Mouse (Mus musculus) hindbrain, postnatal 0 days (tissue): ENCODE results near the gene Itpr2. TPM values are rescaled to one million over a fixed set of nuclear protein-coding genes. Genes with fewer than 3 reads are reported as not detected.

Experiments
- ATAC-seq: fragments of 200-750 bp; cut with Nextera tagmentation; 2 replicates; pipeline ENCODE4 v1.8.0; 2017; ENCODE audit warnings: mild to moderate bottlenecking, moderate TSS enrichment, moderate library complexity
- DNase-seq: peaks from one replicate; pipeline ENCODE4 v3.0.0-alpha.2; 2015; ENCODE audit warnings: low spot score
- H3K27ac ChIP-seq: fragments of 300-500 bp; sonication (generic); 2 replicates; pipeline ENCODE4 v1.5.1; 2014; ENCODE audit warnings: mild to moderate bottlenecking
- H3K27me3 ChIP-seq: fragments of 300-500 bp; sonication (generic); 2 replicates; pipeline ENCODE4 v1.6.1; 2014; ENCODE audit warnings: low read length, mixed read lengths; ENCODE audit not compliant: insufficient read depth
- H3K36me3 ChIP-seq: fragments of 300-500 bp; sonication (generic); 2 replicates; pipeline ENCODE4 v1.6.1; 2014; ENCODE audit warnings: low read length, mixed read lengths; ENCODE audit not compliant: insufficient read depth
- H3K4me1 ChIP-seq: fragments of 300-500 bp; sonication (generic); 2 replicates; pipeline ENCODE4 v1.6.1; 2014; ENCODE audit warnings: antibody characterized with exemption, low read length, mixed read lengths; ENCODE audit not compliant: insufficient read depth
- H3K4me2 ChIP-seq: fragments of 300-500 bp; sonication (generic); 2 replicates; pipeline ENCODE4 v1.6.1; 2014; ENCODE audit warnings: low read depth, mild to moderate bottlenecking, low read length, moderate library complexity, mixed read lengths
- H3K4me3 ChIP-seq: fragments of 300-500 bp; sonication (generic); 2 replicates; pipeline ENCODE4 v1.5.1; 2014; ENCODE audit warnings: low read length
- H3K9ac ChIP-seq: fragments of 300-500 bp; sonication (generic); replicated peaks from 2 replicates; pipeline ENCODE4 v1.6.1; 2014; ENCODE audit warnings: mild to moderate bottlenecking, low read length, moderate library complexity, mixed read lengths
- H3K9me3 ChIP-seq: fragments of 300-500 bp; sonication (generic); 2 replicates; pipeline ENCODE4 v1.6.1; 2016; ENCODE audit warnings: low read length, mixed read lengths
- CTCF ChIP-seq: IDR thresholded peaks from 2 replicates; pipeline ENCODE4 v1.5.1; 2016; ENCODE audit warnings: antibody characterized with exemption, control low read depth, low read depth
- WGBS: fragments of 180-500 bp; shearing (Covaris S2); extraction: QIAGEN DNeasy Blood & Tissue Kit; methylation state at CpG from one replicate; pipeline ENCODE4 v1.1.7; 2014; 5-methylcytosine and 5-hydroxymethylcytosine counted together
- polyA plus RNA-seq: library from polyadenylated mRNA; unstranded; fragments of >200 nt; fragmentation: Nextera tagmentation; extraction: Ambion mirVana; gene quantifications from 2 replicates; pipeline ENCODE4 v1.2.1, GENCODE M21; 2015
- total RNA-seq: library from RNA; depleted of rRNA; stranded (reverse); fragments of >200 nt; gene quantifications from 2 replicates; pipeline ENCODE4 v1.2.3, GENCODE M21; 2014

Gene Itpr2
- total and polyA plus RNA-seq, 2 experiments from 2014 or later = 15.3 to 15.7 TPM

GRCm38 (mm10) chr6:146511511-146511910 is 9.5 kb upstream of the Itpr2 start:
- Histone ChIP-seq H3K36me3 (no peaks in the 10 kb centered on the region), H3K4me3 (no peak overlapping the region), H3K9ac (no peak overlapping the region), H3K4me2 (no peak overlapping the region), H3K9me3 (no peaks in the 10 kb centered on the region), H3K27ac (no peak overlapping the region), H3K27me3 (no peaks in the 10 kb centered on the region), H3K4me1 (no peaks in the 10 kb centered on the region)
- DNase-seq = no peak
- 80% methylated on average over 8 of the region's 8 CpGs for WGBS
- TF ChIP-seq CTCF = no peak
- ATAC-seq = no peak

- Histone ChIP-seq H3K9ac (no peak overlapping the region), H3K9me3 (no peaks in the 10 kb centered on the region), H3K27ac (no peak overlapping the region), H3K4me1 (no peaks in the 10 kb centered on the region), H3K4me3 (no peak overlapping the region), H3K36me3 (no peaks in the 10 kb centered on the region), H3K27me3 (no peaks in the 10 kb centered on the region), H3K4me2 (no peak overlapping the region)
- no peak for ATAC-seq
- TF ChIP-seq CTCF = no peak
- 84% methylated on average over 2 of the region's 2 CpGs for WGBS
- no peak for DNase-seq
Observed at GRCm38 (mm10) chr6:146509891-146510290, 7.9 kb upstream of the Itpr2 start.

GRCm38 (mm10) chr6:146504459-146504858 is 2.4 kb upstream of the Itpr2 start:
- WGBS = 83% methylated on average over 2 of the region's 2 CpGs
- H3K27me3 ChIP-seq = 0 out of 2 replicates have a peak, but pooled peaks cover 6% of the 10 kb centered on the region
- no peak overlapping the region for H3K27ac ChIP-seq

GRCm38 (mm10) chr6:146502856-146503255 is 833 bp upstream of the Itpr2 start:
- TF ChIP-seq CTCF = no peak
- H3K9me3 ChIP-seq = no peaks in the 10 kb centered on the region
- peak overlapping the region; percentile 83 for H3K4me2 ChIP-seq
- H3K9ac ChIP-seq = peak overlapping the region; percentile 55; the same call in 1 of the 2 replicates
- ATAC-seq (no peak), DNase-seq (no peak)
- 0 out of 2 replicates have a peak, but pooled peaks cover 6% of the 10 kb centered on the region for H3K27me3 ChIP-seq
- no peaks in the 10 kb centered on the region for H3K4me1 ChIP-seq
- 38% methylated on average over 3 of the region's 3 CpGs for WGBS
- H3K36me3 ChIP-seq = no peaks in the 10 kb centered on the region
- no peak overlapping the region for H3K27ac ChIP-seq
- H3K4me3 ChIP-seq = peak overlapping the region; percentile 56

More at GRCm38 (mm10) chr6:146504459-146504858, 2.4 kb upstream of the Itpr2 start:
- Histone ChIP-seq H3K4me3 (no peak overlapping the region), H3K4me1 (no peaks in the 10 kb centered on the region), H3K9ac (no peak overlapping the region), H3K9me3 (no peaks in the 10 kb centered on the region), H3K36me3 (no peaks in the 10 kb centered on the region), H3K4me2 (no peak overlapping the region)
- no peak for TF ChIP-seq CTCF
- no peak for ATAC-seq
- no peak for DNase-seq

- Histone ChIP-seq H3K36me3 (no peaks in the 10 kb centered on the region), H3K4me1 (no peaks in the 10 kb centered on the region), H3K27me3 (0 out of 2 replicates have a peak, but pooled peaks cover 6% of the 10 kb centered on the region), H3K27ac (peak overlapping the region; percentile 83), H3K9me3 (no peaks in the 10 kb centered on the region), H3K9ac (peak overlapping the region; percentile 55), H3K4me3 (peak overlapping the region; percentile 56), H3K4me2 (peak overlapping the region; percentile 83)
- DNase-seq (peak; percentile 14), ATAC-seq (peak; percentile 9; the same call in 1 of the 2 replicates)
- TF ChIP-seq CTCF = no peak
- 5% methylated on average over 30 of the region's 30 CpGs for WGBS
Observed at GRCm38 (mm10) chr6:146501316-146501865, 632 bp downstream of the Itpr2 start.

- no peaks in the 10 kb centered on the region for H3K4me1 ChIP-seq
- H3K4me2 ChIP-seq = peak overlapping the region; percentile 83
- H3K9ac ChIP-seq = peak overlapping the region; percentile 55; the same call in 1 of the 2 replicates
- H3K4me3 ChIP-seq = peak overlapping the region; percentile 56
- H3K27ac ChIP-seq = peak overlapping the region; percentile 83; the same call in 1 of the 2 replicates
- WGBS = 70% methylated on average over 5 of the region's 5 CpGs
- 0 out of 2 replicates have a peak, but pooled peaks cover 6% of the 10 kb centered on the region for H3K27me3 ChIP-seq
- DNase-seq (no peak), ATAC-seq (no peak)
- TF ChIP-seq CTCF = no peak
- H3K36me3 ChIP-seq = no peaks in the 10 kb centered on the region
- no peaks in the 10 kb centered on the region for H3K9me3 ChIP-seq
Observed at GRCm38 (mm10) chr6:146500771-146501170, 1.3 kb downstream of the Itpr2 start.

- Histone ChIP-seq H3K4me3 (no peak overlapping the region), H3K4me2 (peak overlapping the region; percentile 83), H3K36me3 (no peaks in the 10 kb centered on the region), H3K9me3 (no peaks in the 10 kb centered on the region), H3K27ac (no peak overlapping the region), H3K9ac (no peak overlapping the region), H3K4me1 (no peaks in the 10 kb centered on the region), H3K27me3 (0 out of 2 replicates have a peak, but pooled peaks cover 6% of the 10 kb centered on the region)
- 71% methylated on average over 6 of the region's 6 CpGs for WGBS
- ATAC-seq (no peak), DNase-seq (no peak)
- TF ChIP-seq CTCF = no peak
Observed at GRCm38 (mm10) chr6:146500206-146500605, 1.8 kb downstream of the Itpr2 start.
